Mouse (Mus musculus): ENCODE results near the gene Cldn14.
"Not testable (repeated sequence)": the region's sequence is repeated elsewhere in the genome, so short reads cannot be mapped to it uniquely, and the experiment has no call there.

Gene Cldn14

DNA sequence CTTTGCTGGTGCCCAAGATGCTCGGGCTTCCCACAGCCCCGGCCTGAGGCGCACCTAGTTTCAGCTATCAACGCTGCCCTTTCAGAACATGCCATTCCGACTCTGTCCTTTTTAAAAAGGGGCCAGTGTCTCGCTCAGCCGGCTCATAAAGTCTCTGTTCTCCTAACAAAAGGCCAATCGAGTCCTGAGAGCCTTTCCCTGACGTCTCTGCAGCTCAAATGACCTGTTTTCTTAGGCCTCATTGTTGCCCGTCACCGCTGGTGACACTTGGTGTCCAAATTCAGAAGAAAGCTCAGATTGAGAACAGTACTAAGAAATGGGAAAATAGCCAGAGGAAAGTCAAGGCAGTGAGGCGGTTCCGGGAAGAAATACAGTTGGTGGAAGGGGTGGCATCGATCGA, at the start of gene Cldn14:
Cldn14 (minus strand) TSS at position 101 of the 400 bp plus-strand sequence.
- in situ Hi-C loops (cut with MboI, MseI) = no loop called here

DNA sequence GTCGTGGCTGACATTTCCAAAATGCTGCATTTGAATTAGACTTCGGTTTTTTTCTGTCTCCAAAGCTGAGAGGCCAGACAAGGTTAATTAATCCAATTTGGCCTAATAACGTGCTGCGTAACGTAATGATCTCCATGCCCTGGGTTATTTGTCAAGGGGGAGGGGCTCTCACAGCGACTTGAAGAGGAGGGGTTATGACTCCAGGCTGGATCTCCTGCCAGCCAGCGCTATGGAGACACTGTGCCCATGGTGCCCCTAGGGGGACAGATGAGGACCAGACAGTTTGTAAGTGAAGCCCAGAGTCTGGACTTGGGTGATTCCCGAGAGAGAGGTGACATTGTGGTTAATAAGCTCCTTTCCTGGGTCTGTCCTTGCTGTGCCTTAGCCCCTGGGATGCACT, 46.9 kb upstream of the Cldn14 start:
- in situ Hi-C loops (cut with MboI, MseI) = no loop called here

DNA sequence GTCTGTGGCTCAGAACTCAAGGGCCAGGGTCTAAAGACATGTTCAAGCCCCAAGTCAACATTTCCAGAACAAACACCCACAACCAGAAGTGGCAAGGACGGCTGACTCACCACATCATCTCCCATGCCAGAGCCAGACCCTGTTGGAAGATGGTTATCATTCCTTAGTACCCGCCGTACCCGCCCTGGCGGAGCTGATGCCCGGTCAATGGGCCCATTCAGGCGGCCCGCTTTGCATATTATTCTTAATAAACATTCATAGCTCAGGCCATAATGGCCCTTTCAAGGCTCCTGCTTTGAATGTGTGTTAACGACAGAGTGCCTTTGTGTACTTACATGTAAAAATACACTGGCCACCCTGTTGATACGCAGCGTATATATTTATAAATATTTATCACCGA, 46.5 kb upstream of the Cldn14 start:
- in situ Hi-C loops (cut with MboI, MseI) = no loop called here

DNA sequence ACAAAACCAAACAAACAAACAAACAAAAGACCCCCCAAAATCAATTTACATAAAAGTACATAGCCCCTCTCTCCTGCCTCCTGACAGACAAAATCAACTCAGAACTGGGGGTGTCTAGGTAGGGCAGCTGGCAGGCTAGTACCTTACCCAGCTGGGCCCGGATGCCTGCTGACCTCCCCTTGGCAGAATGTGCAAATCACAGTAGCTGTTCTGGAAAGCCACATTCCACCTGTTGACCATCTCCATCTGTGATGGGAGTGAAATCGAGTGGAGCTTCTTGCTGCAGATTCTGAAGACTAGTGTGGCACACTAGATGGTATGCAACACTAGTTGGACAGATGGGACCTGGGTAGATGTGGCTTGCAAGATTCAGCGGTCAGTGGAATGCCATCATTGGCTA, 41.7 kb upstream of the Cldn14 start:
- in situ Hi-C loops (cut with MboI, MseI) = no loop called here

DNA sequence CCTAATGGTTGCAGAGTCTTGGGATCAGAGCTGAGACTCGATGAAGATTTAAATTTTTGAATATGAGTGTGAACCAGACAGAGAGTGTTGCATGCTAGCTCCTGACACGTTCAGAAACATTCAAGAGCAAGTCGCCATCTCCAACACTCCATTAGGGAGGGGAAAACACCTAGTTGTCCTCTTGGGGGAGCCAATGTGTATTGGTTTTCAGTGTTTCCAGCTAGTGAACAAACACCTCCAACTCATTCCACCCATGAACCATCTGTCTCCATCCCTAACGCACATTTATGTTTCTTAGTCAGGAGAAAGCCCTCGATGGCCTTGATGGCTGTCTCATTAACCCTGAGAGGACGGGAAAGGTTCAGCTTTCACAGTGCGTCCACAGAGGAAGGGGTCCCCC, 36.4 kb upstream of the Cldn14 start:
- in situ Hi-C loops (cut with MboI, MseI) = loop anchor here (10.0 kb wide), 1 partner anchor 1830 kb away; no protein-coding TSS in a partner anchor

DNA sequence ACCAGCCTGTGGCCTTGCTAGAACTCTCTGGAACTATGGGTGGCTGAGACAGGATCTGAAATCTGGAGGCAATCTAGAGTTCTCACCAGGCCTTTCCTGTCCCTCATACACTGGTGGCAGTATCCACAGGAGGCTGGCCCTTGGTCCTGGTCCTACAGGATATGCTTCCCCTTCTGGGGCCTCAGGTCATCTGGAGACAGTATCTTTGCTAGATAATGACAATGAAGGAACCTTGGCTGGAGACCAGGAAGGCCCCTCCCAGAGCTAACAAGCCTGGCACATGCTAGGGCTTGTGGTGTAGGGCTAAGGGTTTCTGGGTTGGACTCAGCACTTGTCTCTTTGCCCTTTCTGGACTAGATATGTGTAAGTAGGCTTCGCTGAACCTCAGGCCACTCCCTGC, 35.2 kb upstream of the Cldn14 start:
- in situ Hi-C loops (cut with MboI, MseI) = loop anchor here (10.0 kb wide), 1 partner anchor 1831 kb away; no protein-coding TSS in a partner anchor

DNA sequence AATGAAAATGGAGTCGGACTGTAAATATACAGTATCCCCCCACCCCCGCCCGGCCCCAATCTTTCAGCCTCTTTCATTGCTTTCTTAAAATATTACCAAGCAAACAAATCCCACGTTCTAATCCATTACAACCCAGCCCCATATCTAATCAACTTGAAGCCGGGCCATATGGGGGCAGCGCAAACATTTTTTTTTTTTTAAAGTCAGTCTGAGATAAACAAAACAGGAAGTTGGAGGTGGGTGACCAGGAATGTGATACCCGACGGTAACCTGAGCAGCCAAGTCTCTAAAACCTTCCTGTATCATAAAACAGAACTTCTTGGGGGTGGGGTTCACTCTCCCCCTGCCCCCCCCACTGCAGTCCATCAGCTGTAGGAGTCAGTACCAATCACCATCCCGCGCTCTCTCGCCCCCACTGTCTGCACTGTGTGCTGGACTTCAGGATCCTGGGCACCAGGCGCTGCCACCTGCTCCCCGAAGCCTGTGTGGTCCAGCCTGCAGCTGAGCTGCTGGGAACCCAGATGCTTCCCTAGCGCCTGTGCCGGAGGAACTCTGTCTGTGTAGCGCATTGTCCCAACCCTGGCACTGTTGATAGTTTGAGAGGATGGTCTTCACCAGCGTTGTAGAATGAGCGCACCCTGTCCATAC, 32.6 kb upstream of the Cldn14 start:
- in situ Hi-C loops (cut with MboI, MseI) = loop anchor here (10.0 kb wide), 1 partner anchor 1834 kb away; no protein-coding TSS in a partner anchor

DNA sequence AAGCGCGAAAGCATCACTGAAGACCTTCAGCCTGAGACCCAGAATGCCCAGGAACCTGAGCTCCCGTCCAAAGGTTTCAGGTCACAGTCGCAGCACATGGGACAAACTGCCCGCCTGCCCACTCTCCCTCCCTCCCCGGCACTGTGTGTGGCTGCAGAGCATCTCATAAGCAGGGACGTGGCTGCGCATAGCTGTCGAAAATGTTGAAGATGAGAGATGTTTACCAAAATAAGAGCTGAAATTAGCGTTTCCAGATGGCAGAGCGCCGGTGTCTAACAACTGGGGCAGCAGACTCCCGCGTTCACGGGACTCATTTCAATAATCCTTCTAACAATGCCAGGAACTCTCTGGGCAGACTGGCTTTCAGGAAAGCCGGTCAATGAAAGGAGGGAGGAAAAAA, 31.8 kb upstream of the Cldn14 start:
- in situ Hi-C loops (cut with MboI, MseI) = loop anchor here (10.0 kb wide), 1 partner anchor 1834 kb away; no protein-coding TSS in a partner anchor

DNA sequence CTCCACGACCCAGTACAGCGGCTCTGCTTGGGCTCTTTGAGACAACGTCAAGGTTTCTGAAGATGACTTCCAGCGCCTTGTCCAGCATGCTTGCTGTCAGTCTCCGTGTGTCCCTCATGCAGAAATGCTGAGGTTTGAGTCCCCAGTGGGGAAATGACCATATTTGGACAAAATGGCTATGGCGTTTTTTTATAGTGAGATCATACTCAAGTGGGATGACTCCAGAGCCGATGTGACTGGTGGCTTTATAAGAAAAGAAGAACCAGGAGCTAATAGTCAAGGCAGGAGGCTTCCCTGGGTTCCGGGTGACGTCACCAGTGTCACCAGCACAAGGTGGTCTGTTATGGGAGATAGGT, 30.3 kb upstream of the Cldn14 start:
- in situ Hi-C loops (cut with MboI, MseI) = no loop called here

DNA sequence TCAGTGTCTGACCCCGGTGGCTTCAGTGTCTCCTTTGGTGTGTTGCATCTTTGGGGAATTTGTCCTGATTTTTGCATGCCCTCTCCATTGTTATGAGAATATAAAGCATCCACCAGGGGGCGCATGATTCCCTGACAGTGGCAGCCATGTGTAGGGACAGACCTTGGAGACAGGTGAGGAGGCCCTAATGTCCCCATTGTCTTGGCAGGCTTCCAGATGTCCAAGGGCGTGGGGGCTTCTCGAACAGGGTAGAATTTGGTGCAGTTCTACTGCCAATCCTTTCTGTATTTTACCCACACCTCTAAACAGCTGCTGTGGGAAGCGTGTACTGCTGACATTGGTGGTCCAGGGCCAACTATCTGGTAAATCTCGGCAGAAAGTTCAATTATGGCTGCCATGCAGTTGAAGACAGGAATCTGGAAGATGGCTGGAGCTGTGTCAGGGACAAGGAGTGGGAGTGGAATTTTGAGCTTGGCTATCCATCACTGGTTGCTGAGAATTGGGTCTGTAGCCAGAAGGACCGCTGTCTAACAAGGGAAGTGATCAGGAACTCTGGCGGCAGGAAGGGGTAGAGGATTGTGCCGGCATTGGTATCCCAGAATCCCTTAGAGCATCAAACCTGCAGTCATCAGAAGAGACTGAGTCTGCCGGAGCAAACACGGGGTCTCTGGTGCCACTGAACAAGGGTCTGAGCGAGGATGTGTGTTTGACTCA, 29.8 kb upstream of the Cldn14 start:
- in situ Hi-C loops (cut with MboI, MseI) = no loop called here

DNA sequence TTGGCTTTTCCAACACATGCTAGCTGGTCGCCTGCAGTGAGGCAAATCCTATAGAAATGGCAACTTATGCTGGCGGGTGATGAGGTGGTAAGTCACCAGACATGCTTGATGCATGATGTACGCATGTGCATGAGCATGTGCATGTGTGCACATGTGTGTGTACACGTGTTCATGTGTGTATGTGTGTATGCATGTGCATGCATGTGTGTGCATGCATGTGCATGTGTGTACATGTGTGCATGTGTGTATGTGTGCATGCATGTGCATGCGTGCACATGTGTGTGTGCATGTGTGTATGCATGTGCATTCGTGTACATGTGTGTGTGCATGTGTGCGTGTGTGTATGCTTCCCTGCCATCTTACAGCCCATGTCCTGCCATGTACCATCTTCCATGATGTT, 28.6 kb upstream of the Cldn14 start:
- in situ Hi-C loops (cut with MboI, MseI) = no loop called here

DNA sequence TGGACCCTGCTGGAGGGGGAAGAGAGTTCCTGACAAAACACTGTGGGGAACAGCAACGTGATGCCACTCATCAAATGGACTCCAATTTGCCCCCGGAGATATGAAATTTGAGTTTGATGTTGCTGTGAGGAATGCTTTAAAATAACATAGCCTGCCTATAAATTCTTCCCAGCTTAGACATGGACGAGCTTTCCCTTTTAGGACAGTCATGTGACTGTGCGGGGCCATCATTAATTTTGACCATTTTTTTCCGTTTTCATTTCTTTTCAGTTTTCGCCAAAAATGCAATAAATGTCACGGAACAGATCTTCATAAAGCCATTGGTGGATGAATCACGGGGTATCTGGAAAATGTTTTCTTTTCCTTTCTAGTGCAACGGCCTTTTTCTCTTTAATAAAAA, 25.5 kb upstream of the Cldn14 start:
- in situ Hi-C loops (cut with MboI, MseI) = no loop called here

DNA sequence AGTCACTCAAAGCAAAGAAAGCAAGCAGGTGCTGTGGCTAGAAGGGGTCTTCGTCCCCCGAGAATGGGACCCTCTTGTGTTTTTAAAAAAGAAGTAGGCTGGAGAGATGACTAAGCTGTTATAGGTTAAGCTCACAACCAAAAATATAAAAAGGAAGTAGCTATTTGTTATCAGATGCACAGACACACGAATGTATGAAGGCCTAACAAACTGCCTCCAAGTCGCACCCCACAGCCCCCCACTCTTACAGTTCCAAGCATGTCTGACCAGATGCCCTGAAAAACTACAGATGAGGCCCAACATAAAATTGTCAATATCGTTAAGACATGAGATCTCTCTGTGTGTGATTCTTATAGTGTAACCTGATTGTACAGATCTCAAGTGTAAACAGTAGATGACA, 23.6 kb upstream of the Cldn14 start:
- in situ Hi-C loops (cut with MboI, MseI) = no loop called here

DNA sequence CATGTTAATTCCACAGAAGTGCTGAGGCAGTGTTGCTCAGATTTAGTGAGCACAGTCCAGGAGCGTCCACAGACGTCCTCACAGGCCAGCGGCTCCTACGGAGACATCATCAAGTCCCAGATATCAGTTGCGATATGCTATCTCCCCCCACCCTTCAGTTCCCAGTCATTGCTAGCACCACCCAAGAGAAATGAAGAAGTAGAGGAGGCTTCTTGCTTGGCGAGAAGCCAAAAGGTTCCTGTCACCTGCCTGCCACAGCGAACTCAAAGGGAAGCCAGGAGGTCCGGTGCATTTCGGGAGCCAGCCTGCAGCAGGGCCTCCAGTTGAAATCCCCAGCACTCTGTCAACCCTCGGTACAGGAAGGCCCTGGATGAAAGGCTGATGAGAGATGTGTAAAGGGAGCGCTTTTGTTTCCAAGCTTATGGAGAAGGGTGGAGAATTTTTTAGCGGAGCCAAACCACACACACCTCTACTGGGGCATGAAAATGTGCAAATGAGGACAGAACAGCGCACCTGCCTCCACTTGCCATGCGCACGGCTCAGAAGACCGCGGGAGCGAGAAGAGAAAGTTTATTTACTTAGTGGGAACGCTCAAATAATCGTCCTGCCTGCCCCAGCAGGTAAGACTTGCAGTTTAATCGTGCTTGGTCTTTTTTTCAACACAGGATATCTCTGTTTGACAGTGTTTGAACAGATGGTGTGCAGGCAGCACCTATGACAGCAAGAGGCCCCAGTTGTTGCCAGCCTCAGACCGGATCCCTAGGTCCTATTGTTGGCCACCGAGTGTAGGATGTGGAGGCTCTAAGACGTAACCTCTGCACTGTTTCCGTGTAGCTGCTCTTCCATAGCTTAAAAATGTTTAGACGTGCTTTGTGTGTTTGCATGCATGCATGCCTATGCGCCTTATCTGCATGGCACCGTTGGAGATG, 15.0 kb upstream of the Cldn14 start:
- in situ Hi-C loops (cut with MboI, MseI) = no loop called here

DNA sequence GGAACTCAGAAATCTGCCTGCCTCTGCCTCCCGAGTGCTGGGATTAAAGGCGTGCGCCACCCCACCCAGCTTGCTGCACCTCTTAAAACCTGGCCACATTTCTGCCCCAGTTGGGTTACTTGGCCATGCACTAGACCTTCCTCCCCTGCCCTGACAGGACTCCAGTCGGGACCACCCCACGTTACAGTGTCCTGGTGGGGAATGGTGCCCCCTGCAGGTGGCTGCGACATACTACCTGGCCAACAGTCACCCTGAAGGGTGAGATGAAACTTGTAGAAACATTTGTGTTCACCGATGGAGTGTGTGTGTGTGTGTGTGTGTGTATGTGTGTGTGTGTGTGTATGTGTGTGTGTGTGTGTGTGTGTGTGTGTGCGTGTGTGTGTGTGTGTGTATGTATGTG, 11.1 kb upstream of the Cldn14 start:
- in situ Hi-C loops (cut with MboI, MseI) = not testable (repeated sequence)

DNA sequence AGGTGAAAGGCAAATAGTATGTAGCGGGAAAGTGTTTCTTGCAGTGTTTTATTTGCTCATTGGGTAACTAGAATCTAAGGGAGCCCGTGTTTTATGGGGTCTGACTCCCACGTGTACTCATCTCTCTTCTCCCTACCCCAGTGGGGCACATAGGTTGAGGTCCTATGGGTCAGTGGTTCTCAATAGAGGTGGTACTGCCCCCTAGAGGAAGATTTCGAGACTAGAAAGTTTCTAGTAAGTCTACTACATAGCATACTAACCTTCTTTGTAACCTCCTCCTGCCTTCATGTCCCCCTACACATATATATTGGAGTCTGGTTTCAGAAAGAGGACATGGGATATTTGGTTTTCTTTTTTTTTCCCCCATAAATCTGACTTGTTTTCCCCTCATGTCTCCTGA, 9.3 kb upstream of the Cldn14 start:
- in situ Hi-C loops (cut with MboI, MseI) = no loop called here

DNA sequence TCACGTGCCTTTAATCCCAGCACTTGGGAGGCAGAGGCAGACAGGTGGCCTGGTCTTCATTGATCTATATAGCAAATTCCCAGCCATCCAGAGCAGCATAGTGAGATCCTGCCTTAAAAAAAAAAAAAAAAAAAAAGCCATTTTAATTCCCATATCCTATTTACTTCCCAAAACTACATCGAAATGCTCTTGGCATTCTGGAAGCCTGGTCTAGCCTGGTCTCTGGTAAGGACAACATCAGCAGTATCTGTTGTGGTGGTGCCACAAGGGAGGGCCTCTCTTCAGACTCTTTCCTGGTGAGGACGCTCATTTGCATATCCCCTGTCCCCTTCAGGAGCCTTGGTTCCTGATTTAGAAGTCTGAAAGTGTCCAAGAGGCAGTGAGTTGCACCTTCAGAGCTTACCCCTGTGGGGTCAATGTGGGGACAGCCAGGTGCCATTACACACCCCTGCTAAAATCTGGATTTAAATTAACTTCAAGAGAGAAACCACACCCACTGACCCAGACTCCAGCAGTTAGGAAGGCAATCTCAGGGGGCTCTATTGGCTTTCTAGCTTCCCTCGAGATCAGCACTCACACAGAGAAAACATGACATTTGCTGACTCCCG, 6.0 kb upstream of the Cldn14 start:
- in situ Hi-C loops (cut with MboI, MseI) = no loop called here

DNA sequence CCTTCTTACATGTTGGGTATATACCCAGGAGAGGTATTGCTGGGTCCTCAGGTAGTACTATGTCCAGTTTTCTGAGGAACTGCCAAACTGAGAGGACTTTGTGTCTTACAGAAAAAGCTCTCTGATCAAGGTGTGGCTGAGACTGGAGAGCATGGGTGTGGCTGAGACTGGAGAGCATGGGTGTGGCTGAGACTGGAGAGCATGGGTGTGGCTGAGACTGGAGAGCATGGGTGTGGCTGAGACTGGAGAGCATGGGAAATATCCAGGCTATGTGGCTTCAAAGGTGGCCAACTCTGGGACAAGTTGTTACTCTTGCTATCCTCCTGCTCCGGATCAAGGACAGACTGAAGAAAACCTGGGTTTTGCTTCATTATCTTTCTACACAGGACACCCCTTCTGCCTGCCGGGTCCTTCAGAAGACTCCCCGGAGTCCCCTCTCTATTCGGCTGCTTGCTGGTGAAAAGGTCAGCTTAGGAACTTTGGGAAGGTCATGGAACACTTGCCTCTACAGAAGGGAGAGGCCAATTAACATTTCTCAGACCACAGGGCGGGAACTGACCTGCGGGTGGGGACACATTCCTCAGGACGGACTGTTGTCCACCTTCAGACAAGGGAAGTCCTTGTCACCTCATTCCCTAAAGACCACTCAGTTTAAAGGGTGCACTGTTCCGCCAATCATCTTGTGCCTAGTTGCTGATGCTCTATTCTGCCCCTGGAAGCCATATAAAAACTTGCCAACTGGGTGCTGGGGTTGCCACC, 4.9 kb upstream of the Cldn14 start:
- in situ Hi-C loops (cut with MboI, MseI) = not testable (repeated sequence)

DNA sequence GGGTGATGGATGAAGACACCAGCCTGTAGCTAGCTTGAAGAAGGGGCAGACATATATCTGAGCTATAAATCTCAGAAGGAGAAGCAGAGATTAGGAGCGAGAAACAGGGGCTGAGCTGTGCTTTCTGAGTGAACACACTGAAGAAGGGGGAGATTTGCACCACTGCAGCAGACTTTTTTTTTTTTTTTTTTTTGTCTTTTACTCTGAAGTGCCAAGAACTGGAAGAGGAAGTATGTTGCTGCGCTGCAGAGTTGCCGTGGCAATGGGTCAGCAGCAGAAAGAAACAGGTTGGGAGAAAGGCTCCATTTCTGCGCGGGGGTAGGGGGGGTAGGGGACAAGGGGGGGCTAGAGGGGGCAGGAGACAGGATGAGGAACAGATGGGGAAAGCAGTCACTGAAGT, 2.6 kb upstream of the Cldn14 start:
- in situ Hi-C loops (cut with MboI, MseI) = no loop called here

DNA sequence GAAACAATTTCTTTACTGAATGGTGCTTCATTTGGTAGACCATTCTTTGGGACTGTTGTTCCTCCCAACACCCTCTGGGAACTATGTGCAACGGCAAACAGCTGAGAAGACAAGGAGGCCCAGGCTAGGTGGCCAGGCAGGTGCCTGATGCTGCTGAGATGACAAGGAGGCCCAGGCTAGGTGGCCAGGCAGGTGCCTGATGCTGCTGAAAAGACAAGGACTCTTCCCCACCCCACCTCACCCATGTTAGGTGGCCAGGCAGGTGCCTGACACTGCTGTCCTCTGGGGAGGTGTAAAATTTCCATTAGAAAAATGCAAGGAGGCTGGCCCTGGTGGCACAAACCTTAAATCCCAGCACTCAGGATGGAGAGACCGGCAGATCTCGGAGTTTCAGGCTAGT, 2.0 kb upstream of the Cldn14 start:
- in situ Hi-C loops (cut with MboI, MseI) = no loop called here

DNA sequence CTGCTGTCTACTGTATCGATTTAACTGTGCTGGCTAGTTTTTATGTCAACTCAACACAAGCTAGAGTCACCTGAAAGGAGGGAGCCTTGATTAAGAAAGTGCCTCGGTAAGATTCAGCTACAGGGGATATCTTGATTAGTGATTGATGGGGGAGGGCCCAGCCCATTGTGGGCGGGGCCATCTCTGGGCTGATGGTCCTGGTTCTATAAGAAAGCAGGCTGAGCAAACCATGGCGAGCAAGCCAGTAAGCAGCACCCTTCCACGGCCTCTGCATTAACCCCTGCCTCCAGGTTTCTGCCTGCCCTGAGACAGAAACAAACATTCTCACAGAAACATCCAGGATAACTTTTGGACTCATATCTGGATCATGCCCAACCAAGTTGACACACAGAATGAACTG, 1.5 kb upstream of the Cldn14 start:
- in situ Hi-C loops (cut with MboI, MseI) = no loop called here

Data from T-helper 1 cell (primary cell).